Mouse (Mus musculus) hindbrain, embryonic 13.5 days (tissue): ENCODE data around the gene Rufy2. TPM values are rescaled to one million over a fixed set of nuclear protein-coding genes. Genes with fewer than 3 reads are reported as not detected.

Experiments
- ATAC-seq: fragments of 200-750 bp; cut with Nextera tagmentation; 2 replicates; pipeline ENCODE4 v1.8.0; 2017; ENCODE audit warnings: moderate TSS enrichment; ENCODE audit not compliant: low FRiP score
- H3K27ac ChIP-seq: fragments of 300-500 bp; sonication (generic); 2 replicates; pipeline ENCODE4 v1.5.1; 2015; ENCODE audit warnings: inconsistent platforms, mild to moderate bottlenecking, moderate library complexity
- H3K27me3 ChIP-seq: fragments of 300-500 bp; sonication (generic); 2 replicates; pipeline ENCODE4 v1.6.1; 2015; ENCODE audit warnings: mild to moderate bottlenecking, inconsistent platforms
- H3K36me3 ChIP-seq: fragments of 300-500 bp; sonication (generic); 2 replicates; pipeline ENCODE4 v1.6.1; 2015; ENCODE audit warnings: mild to moderate bottlenecking, inconsistent platforms
- H3K4me1 ChIP-seq: fragments of 300-500 bp; sonication (generic); replicated peaks from 2 replicates; pipeline ENCODE4 v1.6.1; 2015; ENCODE audit warnings: inconsistent platforms
- H3K4me2 ChIP-seq: fragments of 300-500 bp; sonication (generic); 2 replicates; pipeline ENCODE4 v1.6.1; 2015; ENCODE audit warnings: inconsistent platforms, mild to moderate bottlenecking, moderate library complexity
- H3K4me3 ChIP-seq: fragments of 300-500 bp; sonication (generic); 2 replicates; pipeline ENCODE4 v1.5.1; 2015; ENCODE audit warnings: mild to moderate bottlenecking, inconsistent platforms
- H3K9ac ChIP-seq: fragments of 300-500 bp; sonication (generic); 2 replicates; pipeline ENCODE4 v1.6.1; 2015; ENCODE audit warnings: mild to moderate bottlenecking, inconsistent platforms
- H3K9me3 ChIP-seq: fragments of 300-500 bp; sonication (generic); 2 replicates; pipeline ENCODE4 v1.6.1; 2016; ENCODE audit warnings: inconsistent platforms
- WGBS: fragments of 180-500 bp; shearing (Covaris S2); methylation state at CpG from one replicate; pipeline ENCODE4 v1.1.7; 2015; 5-methylcytosine and 5-hydroxymethylcytosine counted together
- polyA plus RNA-seq: library from polyadenylated mRNA; unstranded; fragments of >200 nt; fragmentation: Nextera tagmentation; extraction: Ambion mirVana; gene quantifications from 2 replicates; pipeline ENCODE4 v1.2.1, GENCODE M21; 2015

Rufy2 gene
- polyA plus RNA-seq, 1 experiment from 2014 or later = 52.6 TPM

DNA sequence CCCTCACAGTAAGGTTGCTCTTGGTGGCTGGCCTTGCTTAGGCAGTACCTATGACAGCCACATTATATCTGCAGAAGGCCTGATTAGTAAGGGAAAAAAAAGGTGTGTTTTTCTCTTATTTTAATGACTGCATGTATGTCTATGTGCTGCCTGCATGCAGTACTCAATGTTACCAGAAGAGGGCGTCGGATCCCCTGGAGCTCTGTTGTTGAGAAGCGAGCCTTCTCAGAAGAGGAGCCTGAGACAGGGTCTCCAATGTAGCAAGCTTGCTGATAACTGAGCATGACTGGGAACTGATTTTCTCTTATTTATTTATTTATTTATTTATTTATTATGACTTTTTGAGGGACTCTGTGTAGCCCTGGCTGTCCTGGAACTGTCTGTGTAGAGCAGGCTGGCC lies 7.3 kb downstream of the Rufy2 start:
- H3K9me3 ChIP-seq = no peaks in the 10 kb centered on the region
- H3K4me1 ChIP-seq = peaks cover under 1% of the 10 kb centered on the region; the same call in 1 of the 2 replicates
- H3K27me3 ChIP-seq = no peaks in the 10 kb centered on the region
- H3K4me2 ChIP-seq = no peak overlapping the region
- H3K4me3 ChIP-seq = no peak overlapping the region
- 24% methylated on average over 3 of the region's 3 CpGs for WGBS
- ATAC-seq = no peak
- H3K36me3 ChIP-seq = peaks cover 93% of the 10 kb centered on the region
- no peak overlapping the region for H3K27ac ChIP-seq
- no peak overlapping the region for H3K9ac ChIP-seq

DNA sequence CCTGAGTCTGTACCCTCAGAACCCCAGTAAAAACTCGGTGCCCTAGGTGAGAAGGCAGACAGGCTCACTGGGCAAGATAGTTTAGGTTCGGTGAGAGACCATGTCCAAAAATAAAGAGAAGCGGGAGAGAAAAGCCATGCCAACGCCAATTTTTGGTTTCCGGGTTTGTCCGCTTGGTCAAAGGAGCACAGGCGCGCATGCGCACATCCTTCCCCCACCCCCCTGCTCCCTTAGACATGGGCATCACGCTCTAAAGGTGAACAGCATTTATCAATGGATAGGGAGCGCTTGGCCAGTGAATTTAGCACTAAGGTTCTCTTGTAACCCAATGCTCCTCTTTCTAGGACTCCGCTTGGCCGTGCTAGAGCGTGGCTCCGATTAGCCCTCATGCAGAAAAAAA lies 10.6 kb downstream of the Rufy2 start:
- no peaks in the 10 kb centered on the region for H3K27me3 ChIP-seq
- H3K27ac ChIP-seq = no peak overlapping the region
- WGBS = 92% methylated on average over 15 of the region's 15 CpGs
- no peak overlapping the region for H3K4me2 ChIP-seq
- H3K4me1 ChIP-seq = no peaks in the 10 kb centered on the region
- no peak overlapping the region for H3K9ac ChIP-seq
- H3K9me3 ChIP-seq = no peaks in the 10 kb centered on the region
- ATAC-seq = no peak
- peaks cover 93% of the 10 kb centered on the region for H3K36me3 ChIP-seq
- H3K4me3 ChIP-seq = no peak overlapping the region

DNA sequence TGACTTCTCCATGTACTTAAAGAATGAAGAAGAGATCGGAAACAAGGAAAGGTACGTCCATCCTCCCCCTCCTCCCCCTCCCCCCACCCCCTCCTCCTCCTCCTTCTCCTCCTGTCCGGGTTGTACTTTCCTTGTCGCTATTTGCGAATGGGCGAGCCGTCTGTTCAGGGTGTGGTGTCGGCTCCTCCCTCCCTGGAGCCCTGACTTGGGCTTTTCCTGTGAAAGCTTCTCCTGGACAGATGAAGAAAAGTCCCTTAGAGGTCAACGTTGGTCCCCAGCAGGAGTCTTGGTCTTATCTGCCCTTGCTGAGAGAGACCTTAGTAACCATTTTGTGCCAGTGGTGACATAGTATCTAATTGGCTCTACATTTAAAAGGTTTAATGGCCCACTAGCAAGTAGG lies 14.0 kb downstream of the Rufy2 start:
- Histone ChIP-seq H3K27ac (no peak overlapping the region), H3K27me3 (no peaks in the 10 kb centered on the region), H3K9me3 (no peaks in the 10 kb centered on the region), H3K4me3 (no peak overlapping the region), H3K36me3 (peaks cover 95% of the 10 kb centered on the region), H3K4me2 (no peak overlapping the region), H3K9ac (no peak overlapping the region), H3K4me1 (no peaks in the 10 kb centered on the region)
- ATAC-seq = no peak
- WGBS = 97% methylated on average over 7 of the region's 9 CpGs

DNA sequence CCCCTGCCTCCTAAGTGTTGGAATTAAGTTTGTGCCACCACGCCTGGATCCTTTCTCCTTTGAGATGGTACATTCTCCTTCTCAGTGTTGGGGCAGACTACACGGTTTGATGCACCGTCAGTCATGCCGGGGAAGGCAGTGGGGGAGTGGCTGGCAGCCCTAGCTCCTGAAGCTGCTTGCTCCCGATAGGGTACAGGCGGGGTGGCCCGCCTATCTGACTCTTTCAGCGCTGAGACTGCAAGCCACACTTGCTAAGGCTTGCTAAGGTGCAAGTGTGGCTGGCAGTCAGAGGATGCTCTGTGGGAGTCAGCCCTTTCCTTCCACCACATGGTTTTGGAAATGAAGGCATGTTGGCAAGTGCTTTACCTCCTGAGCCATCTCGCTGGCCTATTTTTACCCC lies 20.6 kb downstream of the Rufy2 start:
- no peaks in the 10 kb centered on the region for H3K27me3 ChIP-seq
- H3K27ac ChIP-seq = no peak overlapping the region
- 72% methylated on average over 9 of the region's 9 CpGs for WGBS
- H3K9me3 ChIP-seq = no peaks in the 10 kb centered on the region
- H3K4me1 ChIP-seq = no peaks in the 10 kb centered on the region
- H3K4me3 ChIP-seq = no peak overlapping the region
- H3K4me2 ChIP-seq = no peak overlapping the region
- no peak for ATAC-seq
- no peak overlapping the region for H3K9ac ChIP-seq
- peaks cover 93% of the 10 kb centered on the region for H3K36me3 ChIP-seq

DNA sequence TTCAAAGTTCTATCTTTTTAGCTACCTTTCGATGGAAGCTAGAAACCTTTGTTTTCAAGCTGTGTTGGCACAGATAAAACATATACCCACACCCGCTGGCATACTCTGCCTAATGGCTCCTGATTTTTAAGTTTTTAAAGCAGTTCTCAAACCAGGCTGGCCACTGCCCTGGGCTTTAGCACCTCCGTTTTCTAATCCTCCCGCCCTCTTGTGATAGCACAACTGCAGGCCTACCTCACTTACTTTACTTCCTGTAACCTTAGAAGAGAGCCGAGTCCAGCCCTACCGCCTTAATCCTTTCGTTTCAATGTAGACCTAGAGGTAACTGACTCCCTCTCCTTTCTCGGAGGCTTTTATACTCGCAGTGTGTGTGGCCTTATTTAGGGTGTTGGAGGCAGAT lies 23.2 kb downstream of the Rufy2 start:
- H3K9me3 ChIP-seq = no peaks in the 10 kb centered on the region
- H3K27ac ChIP-seq = no peak overlapping the region
- H3K36me3 ChIP-seq = peaks cover 94% of the 10 kb centered on the region
- no peak overlapping the region for H3K4me3 ChIP-seq
- H3K4me1 ChIP-seq = no peaks in the 10 kb centered on the region
- H3K4me2 ChIP-seq = no peak overlapping the region
- ATAC-seq = no peak
- H3K9ac ChIP-seq = no peak overlapping the region
- 86% methylated on average over 9 of the region's 9 CpGs for WGBS
- H3K27me3 ChIP-seq = no peaks in the 10 kb centered on the region

DNA sequence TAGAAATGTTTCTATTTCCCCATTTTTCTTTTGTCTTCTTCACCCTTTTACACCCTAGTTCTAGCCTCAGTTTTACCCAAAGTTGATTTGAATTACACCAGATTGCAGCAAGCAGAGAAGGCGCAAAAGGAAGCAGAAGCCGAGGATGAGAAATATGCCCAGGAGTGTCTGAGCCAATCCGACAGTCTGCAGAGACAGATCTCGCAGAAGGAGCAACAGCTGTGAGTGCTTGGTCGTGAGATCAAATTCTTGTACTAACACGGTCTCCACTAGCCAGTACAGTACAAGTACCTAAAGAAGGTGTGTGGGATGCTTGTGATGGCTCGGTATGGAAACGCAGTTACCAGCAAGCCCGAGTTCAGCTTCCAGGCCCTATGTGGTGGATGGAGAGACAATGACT lies 24.5 kb downstream of the Rufy2 start:
- H3K9ac ChIP-seq = no peak overlapping the region
- WGBS = 92% methylated on average over 9 of the region's 9 CpGs
- no peaks in the 10 kb centered on the region for H3K4me1 ChIP-seq
- no peak overlapping the region for H3K27ac ChIP-seq
- peaks cover 91% of the 10 kb centered on the region for H3K36me3 ChIP-seq
- no peaks in the 10 kb centered on the region for H3K27me3 ChIP-seq
- no peak overlapping the region for H3K4me2 ChIP-seq
- ATAC-seq = no peak
- H3K4me3 ChIP-seq = no peak overlapping the region
- H3K9me3 ChIP-seq = no peaks in the 10 kb centered on the region

DNA sequence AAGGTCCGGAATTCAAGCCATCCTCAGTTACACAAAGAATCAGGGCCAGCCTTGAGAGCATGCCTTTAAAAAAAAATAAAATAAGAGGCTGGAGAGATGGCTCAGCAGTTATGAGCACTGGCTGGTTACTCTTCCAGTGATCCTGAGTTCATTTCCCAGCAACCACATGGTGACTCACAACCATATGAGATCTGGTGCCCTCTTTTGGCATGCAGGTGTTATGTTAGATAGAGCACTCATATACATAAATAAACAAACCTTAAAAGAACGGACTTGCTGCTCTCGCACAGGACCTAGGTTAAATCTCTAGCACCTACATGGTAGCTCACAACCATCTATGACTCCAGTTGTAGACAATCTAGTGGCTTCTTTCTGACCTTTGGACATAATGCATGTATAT lies 28.2 kb downstream of the Rufy2 start:
- H3K27ac ChIP-seq = peak overlapping the region; percentile 2; the same call in 1 of the 2 replicates
- no peaks in the 10 kb centered on the region for H3K4me1 ChIP-seq
- no peaks in the 10 kb centered on the region for H3K9me3 ChIP-seq
- H3K4me2 ChIP-seq = no peak overlapping the region
- no peak overlapping the region for H3K4me3 ChIP-seq
- no peak for ATAC-seq
- WGBS = 78% methylated on average over 3 of the region's 3 CpGs
- no peak overlapping the region for H3K9ac ChIP-seq
- H3K27me3 ChIP-seq = no peaks in the 10 kb centered on the region
- H3K36me3 ChIP-seq = peaks cover 91% of the 10 kb centered on the region

DNA sequence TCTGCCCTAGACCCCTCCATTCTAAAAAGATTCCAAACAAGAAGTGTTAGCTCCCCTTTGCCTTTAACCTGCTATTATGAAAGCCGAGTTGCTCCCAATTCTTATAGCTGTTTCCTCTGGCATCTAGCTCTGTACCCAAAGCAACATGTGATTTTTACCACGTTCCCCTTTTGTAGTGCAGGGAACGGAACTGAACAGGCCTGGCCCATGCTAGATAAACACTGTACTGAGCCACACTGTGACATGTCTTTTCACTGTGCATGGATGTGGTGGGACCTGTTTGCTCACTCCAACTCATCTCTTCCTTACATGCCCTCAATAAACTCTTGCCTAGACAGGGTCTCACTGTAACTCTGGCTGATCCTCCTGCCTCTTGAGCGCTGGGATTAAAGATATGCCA lies 30.2 kb downstream of the Rufy2 start:
- Histone ChIP-seq H3K27me3 (no peaks in the 10 kb centered on the region), H3K4me1 (no peaks in the 10 kb centered on the region), H3K9ac (no peak overlapping the region), H3K4me3 (no peak overlapping the region), H3K36me3 (peaks cover 87% of the 10 kb centered on the region), H3K27ac (no peak overlapping the region), H3K4me2 (no peak overlapping the region), H3K9me3 (no peaks in the 10 kb centered on the region)
- 94% methylated on average over 4 of the region's 4 CpGs for WGBS
- no peak for ATAC-seq

DNA sequence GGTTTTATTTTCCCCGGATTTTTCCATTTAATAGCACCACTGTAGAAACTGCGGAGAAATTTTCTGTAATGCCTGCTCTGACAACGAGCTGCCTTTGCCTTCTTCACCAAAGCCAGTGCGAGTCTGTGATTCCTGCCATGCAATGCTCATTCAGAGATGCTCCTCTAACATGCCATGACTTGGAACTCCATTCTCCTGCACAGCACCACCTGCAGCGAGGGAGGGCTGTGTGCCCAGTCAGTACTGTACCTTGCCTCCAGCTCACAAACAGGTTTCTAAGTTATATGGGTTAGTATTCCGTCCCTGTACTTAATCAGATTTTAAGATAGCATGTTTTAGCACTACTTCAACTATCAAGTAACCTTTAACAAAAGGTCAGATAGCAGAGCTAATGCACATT lies 31.5 kb downstream of the Rufy2 start:
- Histone ChIP-seq H3K27me3 (no peaks in the 10 kb centered on the region), H3K4me1 (no peaks in the 10 kb centered on the region), H3K27ac (no peak overlapping the region; the same call in 1 of the 2 replicates), H3K4me2 (no peak overlapping the region), H3K4me3 (no peak overlapping the region), H3K9ac (no peak overlapping the region), H3K36me3 (peaks cover 88% of the 10 kb centered on the region), H3K9me3 (no peaks in the 10 kb centered on the region)
- WGBS = 87% methylated on average over 6 of the region's 6 CpGs
- ATAC-seq = no peak

DNA sequence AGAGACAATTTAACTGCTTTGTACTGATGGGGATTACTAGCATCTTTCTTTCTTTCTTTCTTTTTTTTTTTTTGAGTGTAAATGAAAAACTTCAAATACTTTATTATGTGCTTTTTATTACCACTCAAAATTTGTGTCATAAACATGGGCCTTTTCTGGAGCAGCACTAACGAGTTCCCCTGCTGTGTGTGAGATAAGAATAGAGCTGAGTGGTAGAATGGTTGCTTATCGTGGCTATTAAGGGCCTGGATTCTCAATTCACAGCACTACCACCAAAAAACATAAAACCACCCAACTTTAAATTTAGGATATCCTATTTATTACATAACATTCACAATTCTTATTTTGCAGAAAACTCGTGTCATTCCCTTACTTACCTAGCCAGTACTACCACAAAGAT lies 33.5 kb downstream of the Rufy2 start:
- Histone ChIP-seq H3K36me3 (peaks cover 83% of the 10 kb centered on the region), H3K27me3 (no peaks in the 10 kb centered on the region), H3K27ac (no peak overlapping the region), H3K9ac (no peak overlapping the region), H3K4me3 (no peak overlapping the region), H3K9me3 (no peaks in the 10 kb centered on the region), H3K4me2 (no peak overlapping the region), H3K4me1 (peaks cover under 1% of the 10 kb centered on the region)
- 79% methylated on average over 3 of the region's 3 CpGs for WGBS
- ATAC-seq = no peak

DNA sequence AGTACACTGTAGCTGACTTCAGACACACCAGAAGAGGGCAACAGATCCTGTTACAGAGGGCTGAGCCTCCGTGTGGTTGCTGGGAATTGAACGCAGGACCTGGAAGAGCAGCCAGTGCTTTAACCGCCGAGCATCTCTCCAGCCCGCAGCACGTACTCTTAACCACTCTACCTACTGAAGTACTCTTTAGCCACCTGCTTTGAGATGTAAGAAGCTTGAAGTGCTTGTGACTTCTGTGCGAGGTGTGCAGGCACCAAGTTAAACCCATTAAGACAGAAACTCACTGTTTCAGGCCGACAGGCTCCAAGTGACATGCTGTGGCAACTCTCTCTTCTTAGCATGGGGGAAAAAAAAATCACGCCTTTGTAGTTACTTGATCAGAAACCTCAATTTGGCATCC lies 34.1 kb downstream of the Rufy2 start:
- Histone ChIP-seq H3K4me3 (no peak overlapping the region), H3K4me2 (no peak overlapping the region), H3K4me1 (peaks cover 4% of the 10 kb centered on the region), H3K27me3 (no peaks in the 10 kb centered on the region), H3K27ac (no peak overlapping the region), H3K9me3 (no peaks in the 10 kb centered on the region), H3K9ac (no peak overlapping the region), H3K36me3 (peaks cover 79% of the 10 kb centered on the region)
- no peak for ATAC-seq
- whole genome bisulfite sequencing = 92% methylated on average over 9 of the region's 9 CpGs

DNA sequence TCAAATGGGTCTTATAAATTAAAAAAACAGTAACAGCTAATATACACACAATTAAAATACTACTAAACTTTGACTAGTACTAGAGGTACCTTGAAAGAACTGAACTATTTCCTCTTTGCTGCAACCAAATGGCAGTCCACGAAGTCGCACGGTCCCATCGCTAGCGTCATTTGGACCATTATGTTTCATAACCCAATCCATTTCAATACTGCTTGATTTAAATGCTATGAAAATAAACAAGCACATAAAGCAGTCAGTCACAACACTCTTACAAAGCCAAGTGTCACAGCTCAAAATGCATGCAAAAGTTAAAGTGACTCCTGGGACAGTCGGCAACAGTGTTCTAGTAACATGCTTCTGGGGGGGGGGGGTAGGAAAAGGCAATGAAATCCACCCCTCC lies 39.3 kb downstream of the Rufy2 start:
- H3K4me3 ChIP-seq = peak overlapping the region; percentile 7; the same call in 1 of the 2 replicates
- H3K9me3 ChIP-seq = no peaks in the 10 kb centered on the region
- peaks cover 31% of the 10 kb centered on the region for H3K36me3 ChIP-seq
- H3K4me1 ChIP-seq = peaks cover 32% of the 10 kb centered on the region
- ATAC-seq = no peak
- peak overlapping the region; percentile 88 for H3K4me2 ChIP-seq
- no peak overlapping the region for H3K27ac ChIP-seq
- 75% methylated on average over 6 of the region's 6 CpGs for WGBS
- no peak overlapping the region for H3K9ac ChIP-seq
- H3K27me3 ChIP-seq = no peaks in the 10 kb centered on the region

DNA sequence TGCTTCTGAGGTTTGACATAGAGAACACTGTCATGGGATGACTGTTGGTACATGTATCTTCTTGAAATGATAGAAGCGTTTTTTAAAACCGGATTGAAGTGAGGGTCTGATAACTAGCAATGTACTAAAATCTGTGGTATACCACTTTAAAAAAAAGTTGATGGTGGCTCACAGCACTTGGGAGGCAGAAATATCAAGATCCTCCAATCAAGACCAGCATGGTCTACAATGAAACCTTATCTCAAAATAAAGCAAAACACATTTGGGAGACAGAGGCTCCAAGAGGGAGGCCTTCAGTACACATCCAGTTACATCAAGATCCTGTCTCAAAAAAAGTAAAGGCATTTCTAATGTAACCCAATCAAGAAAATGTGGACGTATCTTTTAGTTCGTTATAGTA lies 41.7 kb downstream of the Rufy2 start:
- no peaks in the 10 kb centered on the region for H3K27me3 ChIP-seq
- WGBS = 51% methylated on average over 4 of the region's 4 CpGs
- H3K4me3 ChIP-seq = peak overlapping the region; percentile 94
- peaks cover 12% of the 10 kb centered on the region for H3K36me3 ChIP-seq
- H3K27ac ChIP-seq = no peak overlapping the region
- peak overlapping the region; percentile 88 for H3K4me2 ChIP-seq
- H3K9me3 ChIP-seq = no peaks in the 10 kb centered on the region
- H3K4me1 ChIP-seq = peaks cover 50% of the 10 kb centered on the region
- ATAC-seq = no peak
- peak overlapping the region; percentile 100 for H3K9ac ChIP-seq
